Mouse (Mus musculus): ENCODE measurements at regions not wholly inside any gene's neighbourhood (a gene's known extent, or its start where the extent isn't known, plus 50 kb on each side); places are given as distances from the start of the nearest gene placed in this dataset.

- TF ChIP-seq CTCF (IDR thresholded peaks at IDR 0.05; ENCODE audit: insufficient read depth, low read depth, low read length) (no peak), POLR2A (IDR thresholded peaks at IDR 0.05; ENCODE audit: insufficient read depth, low read depth, low read length) (no peak)
Observed at GRCm38 (mm10) chr12:7430981-7431380, 546.5 kb upstream of the Apob start.
